Mouse (Mus musculus): ENCODE results near the gene Wasf2.
"Not testable (repeated sequence)": the region's sequence is repeated elsewhere in the genome, so short reads cannot be mapped to it uniquely, and the experiment has no call there.

Wasf2 gene

GRCm38 (mm10) chr4:133096671-133097070, 33.6 kb upstream of the Wasf2 start:
- DNase-seq (ENCODE audit: low spot score) = not testable (repeated sequence)

- no peak for DNase-seq (ENCODE audit: low spot score)
Measured at GRCm38 (mm10) chr4:133101751-133102150, 28.6 kb upstream of the Wasf2 start.

- DNase-seq (ENCODE audit: low spot score) = no peak
Measured at GRCm38 (mm10) chr4:133103525-133104193, 26.6 kb upstream of the Wasf2 start.

GRCm38 (mm10) chr4:133104194-133104569, 26.1 kb upstream of the Wasf2 start:
- DNase-seq (ENCODE audit: low spot score) = no peak

GRCm38 (mm10) chr4:133106691-133107090, 23.6 kb upstream of the Wasf2 start:
- no peak for DNase-seq (ENCODE audit: low spot score)

- DNase-seq (ENCODE audit: low spot score) = no peak
Measured at GRCm38 (mm10) chr4:133107788-133108281, 22.5 kb upstream of the Wasf2 start.

GRCm38 (mm10) chr4:133108481-133109334, 21.6 kb upstream of the Wasf2 start:
- DNase-seq (ENCODE audit: low spot score) = no peak

GRCm38 (mm10) chr4:133109335-133109801, 20.9 kb upstream of the Wasf2 start:
- no peak for DNase-seq (ENCODE audit: low spot score)

GRCm38 (mm10) chr4:133112175-133112838, 18.0 kb upstream of the Wasf2 start:
- no peak for DNase-seq (ENCODE audit: low spot score)

GRCm38 (mm10) chr4:133113351-133113882, 16.9 kb upstream of the Wasf2 start:
- no peak for DNase-seq (ENCODE audit: low spot score)

- DNase-seq (ENCODE audit: low spot score) = no peak
Measured at GRCm38 (mm10) chr4:133114762-133115161, 15.5 kb upstream of the Wasf2 start.

GRCm38 (mm10) chr4:133115721-133116429, 14.4 kb upstream of the Wasf2 start:
- no peak for DNase-seq (ENCODE audit: low spot score)

- no peak for DNase-seq (ENCODE audit: low spot score)
Measured at GRCm38 (mm10) chr4:133116756-133117470, 13.4 kb upstream of the Wasf2 start.

GRCm38 (mm10) chr4:133117556-133118411, 12.5 kb upstream of the Wasf2 start:
- DNase-seq (ENCODE audit: low spot score) = no peak

GRCm38 (mm10) chr4:133118775-133119375, 11.4 kb upstream of the Wasf2 start:
- no peak for DNase-seq (ENCODE audit: low spot score)

GRCm38 (mm10) chr4:133119579-133119978, 10.7 kb upstream of the Wasf2 start:
- DNase-seq (ENCODE audit: low spot score) = no peak

GRCm38 (mm10) chr4:133120833-133121321, 9.4 kb upstream of the Wasf2 start:
- no peak for DNase-seq (ENCODE audit: low spot score)

- no peak for DNase-seq (ENCODE audit: low spot score)
Measured at GRCm38 (mm10) chr4:133121416-133121815, 8.9 kb upstream of the Wasf2 start.

- DNase-seq (ENCODE audit: low spot score) = no peak
Measured at GRCm38 (mm10) chr4:133121974-133122637, 8.2 kb upstream of the Wasf2 start.

Data from left cerebral cortex, adult 11 months (tissue).